Mouse (Mus musculus) heart, embryonic 11.5 days (tissue): Measurements from ENCODE around the gene Hdhd5. TPM values are rescaled to one million over a fixed set of nuclear protein-coding genes. Genes with fewer than 3 reads are reported as not detected.

Experiments used
- ATAC-seq: fragments of 200-750 bp; cut with Nextera tagmentation; replicated peaks from 2 replicates; pipeline ENCODE4 v1.8.0; 2017; ENCODE audit warnings: moderate library complexity; ENCODE audit not compliant: insufficient number of reproducible peaks, low FRiP score, low TSS enrichment
- H3K27ac ChIP-seq: fragments of 300-500 bp; sonication (generic); 2 replicates; pipeline ENCODE4 v1.5.1; 2014; ENCODE audit warnings: mild to moderate bottlenecking, low read depth, low read length
- H3K27me3 ChIP-seq: fragments of 300-500 bp; sonication (generic); 2 replicates; pipeline ENCODE4 v1.6.1; 2014; ENCODE audit warnings: mild to moderate bottlenecking, low read length, mixed read lengths; ENCODE audit not compliant: control insufficient read depth, insufficient read depth
- H3K36me3 ChIP-seq: fragments of 300-500 bp; sonication (generic); 2 replicates; pipeline ENCODE4 v1.6.1; 2014; ENCODE audit warnings: mild to moderate bottlenecking, low read length, moderate library complexity, mixed read lengths; ENCODE audit not compliant: control insufficient read depth, insufficient read depth
- H3K4me1 ChIP-seq: fragments of 300-500 bp; sonication (generic); 2 replicates; pipeline ENCODE4 v1.6.1; 2014; ENCODE audit warnings: low read length; ENCODE audit not compliant: control insufficient read depth, insufficient read depth
- H3K4me2 ChIP-seq: fragments of 300-500 bp; sonication (generic); 2 replicates; pipeline ENCODE4 v1.6.1; 2014; ENCODE audit warnings: mild to moderate bottlenecking, moderate library complexity
- H3K4me3 ChIP-seq: fragments of 300-500 bp; sonication (generic); 2 replicates; pipeline ENCODE4 v1.5.1; 2014; ENCODE audit warnings: low read depth, low read length
- H3K9ac ChIP-seq: fragments of 300-500 bp; sonication (generic); 2 replicates; pipeline ENCODE4 v1.6.1; 2014; ENCODE audit warnings: mild to moderate bottlenecking, low read depth, low read length, moderate library complexity
- H3K9me3 ChIP-seq: fragments of 300-500 bp; sonication (generic); replicated peaks from 2 replicates; pipeline ENCODE4 v1.6.1; 2016; ENCODE audit warnings: low read length; ENCODE audit not compliant: control insufficient read depth
- WGBS: fragments of 180-500 bp; shearing (Covaris S2); extraction: QIAGEN DNeasy Blood & Tissue Kit; methylation state at CpG from one replicate; pipeline ENCODE4 v1.1.7; 2014; ENCODE audit not compliant: insufficient replicate concordance; 5-methylcytosine and 5-hydroxymethylcytosine counted together
- polyA plus RNA-seq: library from polyadenylated mRNA; unstranded; fragments of >200 nt; fragmentation: Nextera tagmentation; extraction: Ambion mirVana; gene quantifications from 2 replicates; pipeline ENCODE4 v1.2.1, GENCODE M21; 2014

Gene Hdhd5
- polyA plus RNA-seq, 1 experiment from 2014 or later = 13.2 TPM

GRCm38 (mm10) chr6:120485038-120485437 is 46.1 kb downstream of the Hdhd5 start:
- peaks cover 2% of the 10 kb centered on the region; the same call in 1 of the 2 replicates for H3K27me3 ChIP-seq
- no peak overlapping the region for H3K27ac ChIP-seq
- H3K9ac ChIP-seq = no peak overlapping the region
- H3K4me2 ChIP-seq = no peak overlapping the region
- no peaks in the 10 kb centered on the region for H3K9me3 ChIP-seq
- 40% methylated on average over 3 of the region's 3 CpGs for WGBS
- peaks cover 5% of the 10 kb centered on the region for H3K4me1 ChIP-seq
- no peaks in the 10 kb centered on the region for H3K36me3 ChIP-seq
- ATAC-seq = no peak
- no peak overlapping the region for H3K4me3 ChIP-seq

- Histone ChIP-seq H3K9me3 (no peaks in the 10 kb centered on the region), H3K4me2 (peak overlapping the region; percentile 45), H3K27me3 (no peaks in the 10 kb centered on the region), H3K4me3 (no peak overlapping the region), H3K9ac (no peak overlapping the region; the same call in 1 of the 2 replicates), H3K36me3 (no peaks in the 10 kb centered on the region), H3K4me1 (peaks cover 5% of the 10 kb centered on the region; the same call in 1 of the 2 replicates), H3K27ac (no peak overlapping the region)
- ATAC-seq = no peak
- WGBS = 26% methylated on average over 8 of the region's 8 CpGs
These were observed 47.9 kb downstream of the Hdhd5 start for GRCm38 (mm10) chr6:120483211-120483626.

GRCm38 (mm10) chr6:120482756-120483155 is 48.4 kb downstream of the Hdhd5 start:
- peaks cover 5% of the 10 kb centered on the region; the same call in 1 of the 2 replicates for H3K4me1 ChIP-seq
- no peaks in the 10 kb centered on the region for H3K9me3 ChIP-seq
- no peak overlapping the region for H3K4me3 ChIP-seq
- no peak overlapping the region; the same call in 1 of the 2 replicates for H3K9ac ChIP-seq
- no peak for ATAC-seq
- no peaks in the 10 kb centered on the region for H3K36me3 ChIP-seq
- no peaks in the 10 kb centered on the region for H3K27me3 ChIP-seq
- 34% methylated on average over 6 of the region's 6 CpGs for WGBS
- H3K4me2 ChIP-seq = no peak overlapping the region; the same call in 1 of the 2 replicates
- H3K27ac ChIP-seq = no peak overlapping the region

- Histone ChIP-seq H3K27me3 (no peaks in the 10 kb centered on the region), H3K27ac (no peak overlapping the region), H3K36me3 (no peaks in the 10 kb centered on the region), H3K4me3 (no peak overlapping the region), H3K9ac (no peak overlapping the region), H3K9me3 (no peaks in the 10 kb centered on the region), H3K4me2 (no peak overlapping the region), H3K4me1 (peaks cover 5% of the 10 kb centered on the region; the same call in 1 of the 2 replicates)
- WGBS = 93% methylated on average over 13 of the region's 14 CpGs
- no peak for ATAC-seq
These were observed 49.1 kb downstream of the Hdhd5 start for GRCm38 (mm10) chr6:120482021-120482420.

- Histone ChIP-seq H3K9ac (no peak overlapping the region), H3K4me3 (no peak overlapping the region), H3K36me3 (no peaks in the 10 kb centered on the region), H3K4me1 (peaks cover 5% of the 10 kb centered on the region; the same call in 1 of the 2 replicates), H3K27me3 (no peaks in the 10 kb centered on the region), H3K4me2 (no peak overlapping the region), H3K27ac (no peak overlapping the region), H3K9me3 (no peaks in the 10 kb centered on the region)
- ATAC-seq = no peak
- WGBS = 89% methylated on average over 6 of the region's 6 CpGs
These were observed 49.6 kb downstream of the Hdhd5 start for GRCm38 (mm10) chr6:120481538-120481937.

- H3K4me3 ChIP-seq = no peak overlapping the region
- no peaks in the 10 kb centered on the region for H3K36me3 ChIP-seq
- 91% methylated on average over 5 of the region's 5 CpGs for WGBS
- H3K4me1 ChIP-seq = peaks cover 5% of the 10 kb centered on the region; the same call in 1 of the 2 replicates
- no peak overlapping the region for H3K27ac ChIP-seq
- no peak for ATAC-seq
- H3K4me2 ChIP-seq = no peak overlapping the region
- H3K27me3 ChIP-seq = no peaks in the 10 kb centered on the region
- H3K9me3 ChIP-seq = no peaks in the 10 kb centered on the region
- no peak overlapping the region for H3K9ac ChIP-seq
These were observed 50.8 kb downstream of the Hdhd5 start for GRCm38 (mm10) chr6:120480361-120480760.

- no peaks in the 10 kb centered on the region for H3K9me3 ChIP-seq
- no peaks in the 10 kb centered on the region for H3K36me3 ChIP-seq
- ATAC-seq = no peak
- H3K27ac ChIP-seq = no peak overlapping the region
- H3K4me2 ChIP-seq = no peak overlapping the region
- 56% methylated on average over 2 of the region's 2 CpGs for WGBS
- peaks cover 5% of the 10 kb centered on the region; the same call in 1 of the 2 replicates for H3K4me1 ChIP-seq
- no peak overlapping the region for H3K9ac ChIP-seq
- no peak overlapping the region for H3K4me3 ChIP-seq
- no peaks in the 10 kb centered on the region for H3K27me3 ChIP-seq
These were observed 51.8 kb downstream of the Hdhd5 start for GRCm38 (mm10) chr6:120479302-120479701.

- Histone ChIP-seq H3K4me3 (no peak overlapping the region), H3K9me3 (no peaks in the 10 kb centered on the region), H3K4me1 (peaks cover 20% of the 10 kb centered on the region), H3K36me3 (no peaks in the 10 kb centered on the region), H3K27me3 (no peaks in the 10 kb centered on the region), H3K9ac (no peak overlapping the region), H3K27ac (no peak overlapping the region), H3K4me2 (no peak overlapping the region)
- 82% methylated on average over 8 of the region's 8 CpGs for WGBS
- ATAC-seq = no peak
These were observed 55.8 kb downstream of the Hdhd5 start for GRCm38 (mm10) chr6:120475288-120475687.

- H3K27me3 ChIP-seq = no peaks in the 10 kb centered on the region
- H3K4me3 ChIP-seq = no peak overlapping the region
- H3K9ac ChIP-seq = no peak overlapping the region
- WGBS = 45% methylated on average over 5 of the region's 5 CpGs
- peaks cover 29% of the 10 kb centered on the region for H3K4me1 ChIP-seq
- H3K4me2 ChIP-seq = no peak overlapping the region
- no peak for ATAC-seq
- no peak overlapping the region for H3K27ac ChIP-seq
- no peaks in the 10 kb centered on the region for H3K9me3 ChIP-seq
- H3K36me3 ChIP-seq = no peaks in the 10 kb centered on the region
These were observed 57.7 kb downstream of the Hdhd5 start for GRCm38 (mm10) chr6:120473427-120473826.
